Mouse (Mus musculus): ENCODE results near the gene Exoc6.
"Not testable (repeated sequence)": the region's sequence is repeated elsewhere in the genome, so short reads cannot be mapped to it uniquely, and the experiment has no call there.

The Exoc6 gene

DNA sequence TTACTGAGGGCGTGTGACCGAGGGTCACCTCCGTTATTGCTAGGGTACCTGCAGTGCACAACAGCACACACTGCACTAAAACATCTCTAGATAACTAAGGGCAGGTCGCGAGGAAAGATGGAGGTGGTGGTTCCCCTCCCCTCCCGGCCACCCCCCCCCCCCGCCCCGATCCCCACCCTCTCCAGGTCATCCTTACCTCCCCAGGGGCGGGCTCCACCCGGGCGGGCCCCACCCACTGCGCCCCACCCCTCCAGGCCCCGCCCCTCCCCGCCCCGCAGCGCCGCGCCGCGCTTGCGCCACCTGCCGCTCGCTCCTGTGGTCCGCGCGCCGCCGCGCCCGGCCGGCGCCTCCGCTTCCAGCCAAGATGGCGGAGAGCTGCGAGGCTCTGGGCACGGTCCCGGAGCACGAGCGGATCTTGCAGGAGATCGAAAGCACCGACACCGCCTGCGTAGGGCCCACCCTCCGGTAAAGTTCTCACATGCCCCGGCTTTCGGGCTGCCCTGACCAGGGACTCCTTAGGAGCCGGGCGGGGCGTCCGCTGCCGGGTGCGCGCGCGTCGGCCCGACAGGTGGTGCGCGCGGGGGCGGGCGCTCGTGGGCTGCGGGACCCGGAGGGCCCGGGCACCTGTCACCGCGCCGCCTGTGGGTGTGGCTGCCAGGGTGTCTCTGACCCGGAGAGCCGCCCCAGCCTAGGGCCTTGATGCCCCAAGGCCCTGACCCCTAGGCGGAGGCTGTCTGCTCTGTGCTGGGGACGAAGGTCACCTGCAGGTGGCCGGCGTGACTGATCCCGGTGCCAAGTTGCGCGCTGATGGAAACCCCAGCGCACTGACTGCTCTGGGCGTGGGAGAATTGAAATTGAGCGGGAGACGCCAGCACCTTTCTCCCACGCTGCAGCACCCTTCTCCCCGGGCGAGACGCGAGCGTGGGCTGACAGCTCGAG, at the start of gene Exoc6:
TSS of gene Exoc6 (plus strand) at position 318 of the 939 bp plus-strand sequence.
- peak; percentile 68 for DNase-seq (ENCODE audit: low spot score)

DNA sequence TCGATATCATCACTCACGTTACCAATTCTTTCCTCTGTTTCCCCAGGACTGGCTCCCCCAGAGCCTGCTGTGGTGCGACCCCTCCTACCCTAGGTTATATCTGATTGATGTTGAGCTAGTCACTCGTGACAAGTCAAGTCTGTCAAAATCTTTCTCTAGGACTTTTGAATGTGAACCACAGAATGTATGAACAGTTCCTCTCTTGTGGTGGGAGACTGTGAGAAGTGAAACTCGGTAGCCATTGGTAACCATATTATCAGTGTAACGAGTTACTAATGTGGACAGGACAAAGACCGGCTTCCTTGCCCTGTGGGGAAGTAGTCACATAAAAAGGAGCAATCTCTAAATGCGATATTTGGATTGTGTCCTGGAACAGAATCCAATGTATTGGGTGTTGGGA, 47.2 kb upstream of the Exoc6 start:
- no peak for DNase-seq (ENCODE audit: low spot score)

DNA sequence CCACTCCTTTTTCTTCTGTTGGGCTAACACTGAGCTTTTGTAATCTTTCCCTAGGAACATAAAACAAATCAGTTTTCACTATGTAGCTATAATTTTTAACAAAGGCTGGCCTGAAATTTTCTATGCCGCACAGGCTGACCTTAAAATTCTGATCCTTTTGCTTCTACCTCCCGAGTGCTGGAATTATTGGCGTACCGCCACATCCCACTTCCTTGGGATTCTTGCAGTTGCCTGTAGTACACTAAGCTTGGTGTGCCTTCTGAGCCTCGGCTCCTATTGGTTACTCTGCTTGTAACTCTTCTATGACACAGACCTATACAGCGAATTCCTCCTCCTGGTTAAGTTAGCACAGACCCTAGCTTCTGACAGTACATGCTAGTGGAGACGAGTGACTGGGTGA, 44.2 kb upstream of the Exoc6 start:
- no peak for DNase-seq (ENCODE audit: low spot score)

DNA sequence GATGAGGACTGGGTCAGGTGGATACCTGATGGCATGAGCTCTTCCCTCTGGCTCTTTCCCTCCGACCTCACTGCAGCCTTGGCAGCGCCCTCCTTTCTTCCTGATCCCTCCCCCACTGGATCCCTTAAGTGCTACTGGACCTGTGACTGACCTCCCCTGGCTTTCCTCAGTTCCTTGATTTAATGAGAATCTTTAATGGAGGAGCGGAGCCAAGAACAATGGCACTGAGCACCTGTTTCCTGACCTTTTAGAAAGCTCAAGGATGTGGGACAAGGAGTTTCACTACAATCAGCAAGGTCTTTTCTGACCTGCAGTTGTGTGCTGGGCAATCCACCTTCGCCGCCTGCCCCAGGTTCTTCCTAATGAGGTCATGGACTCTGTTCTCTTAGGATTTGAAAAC, 43.6 kb upstream of the Exoc6 start:
- no peak for DNase-seq (ENCODE audit: low spot score)

DNA sequence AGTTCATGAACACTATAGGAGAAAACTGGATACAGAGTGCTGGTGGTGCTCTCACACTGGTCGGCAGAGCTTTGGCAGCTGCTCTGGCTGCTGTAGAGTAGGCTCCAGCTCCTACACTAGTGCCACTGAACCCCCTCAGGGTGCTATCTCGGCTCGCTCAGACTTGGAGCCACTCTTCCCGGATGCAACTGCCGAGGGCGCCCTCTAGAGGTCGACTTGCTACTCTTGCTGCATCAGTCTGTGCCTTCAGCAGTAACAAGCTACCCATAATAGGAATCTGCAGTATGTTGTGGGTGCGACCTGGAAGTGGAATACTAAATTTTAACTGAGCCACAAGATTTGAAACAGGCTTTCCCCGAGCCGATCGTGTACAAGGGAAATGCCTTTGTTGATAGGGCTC, 40.5 kb upstream of the Exoc6 start:
- DNase-seq (ENCODE audit: low spot score) = peak; percentile 63

DNA sequence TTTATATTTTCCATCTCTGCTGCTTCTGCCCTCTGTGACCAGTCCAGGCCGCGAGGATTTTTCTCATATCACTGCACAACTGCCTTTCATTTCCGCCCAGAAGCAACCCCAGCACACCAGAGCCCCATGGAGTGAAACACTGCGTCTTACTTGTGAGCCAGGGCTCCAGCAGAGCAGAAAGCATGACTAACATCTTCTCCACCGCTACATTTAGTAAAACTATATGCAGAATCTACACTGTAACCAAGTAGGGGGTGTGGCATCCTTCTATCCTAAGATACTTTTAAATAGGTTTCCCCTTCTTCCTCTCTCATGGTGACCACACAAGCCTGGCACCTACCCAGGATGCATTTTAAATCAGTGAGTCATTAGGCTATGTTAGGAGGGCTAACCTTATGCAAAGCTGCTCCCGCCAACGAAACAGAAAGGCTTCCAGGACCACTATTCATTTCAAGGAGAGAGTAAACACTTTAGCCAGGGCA, 35.4 kb upstream of the Exoc6 start:
- DNase-seq (ENCODE audit: low spot score) = no peak

DNA sequence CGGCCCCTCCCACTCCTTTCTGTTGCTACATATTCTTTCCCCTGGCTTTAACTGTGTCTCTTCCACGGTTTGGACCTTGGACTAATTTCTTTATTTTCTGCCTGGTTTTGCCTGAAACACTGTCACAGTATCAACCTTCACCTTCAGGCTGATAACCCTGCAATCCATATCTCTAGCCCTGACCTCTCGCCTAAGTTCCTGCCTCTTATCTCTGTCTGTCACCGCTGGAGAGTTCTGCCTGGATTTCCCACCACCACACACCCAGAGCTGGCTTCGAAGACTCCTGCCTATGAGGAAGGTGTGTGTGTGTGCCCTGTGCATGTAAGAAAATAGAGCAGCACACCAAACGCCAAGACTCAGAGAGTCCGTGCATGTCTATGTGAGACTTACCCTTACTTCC, 32.8 kb upstream of the Exoc6 start:
- DNase-seq (ENCODE audit: low spot score) = no peak

DNA sequence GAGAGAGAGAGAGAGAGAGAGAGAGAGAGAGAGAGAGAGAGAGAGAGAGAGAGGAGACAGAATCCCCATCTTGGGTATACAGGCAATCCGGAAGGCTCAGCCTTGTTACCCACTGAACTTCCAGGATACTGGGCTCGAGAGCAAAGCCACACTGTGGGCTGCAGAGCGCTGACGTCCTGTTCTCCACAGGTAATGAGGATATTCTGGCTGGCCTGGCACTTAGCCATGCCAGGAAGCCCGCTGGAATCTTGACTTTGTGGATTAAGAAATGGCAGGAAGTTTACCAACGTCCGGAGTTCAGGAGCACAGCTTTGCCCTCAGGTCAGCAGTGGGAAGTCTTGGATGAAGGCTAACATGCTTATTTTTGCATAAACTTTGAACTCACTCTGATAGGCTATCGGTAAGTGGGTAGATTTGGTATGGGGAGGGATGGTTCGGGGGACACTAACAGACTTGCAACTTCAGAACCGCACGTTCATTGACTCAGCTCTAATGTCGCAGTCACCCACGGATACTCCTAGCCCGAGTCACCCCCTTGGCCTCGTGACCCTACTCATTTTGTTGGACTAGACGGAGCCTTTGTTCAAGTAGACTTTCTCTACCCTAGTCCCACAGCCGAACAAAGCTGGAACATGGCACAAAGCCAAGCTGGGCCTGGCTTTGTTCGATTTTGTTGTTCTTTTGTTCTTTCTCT, 29.3 kb upstream of the Exoc6 start:
- DNase-seq (ENCODE audit: low spot score) = no peak

DNA sequence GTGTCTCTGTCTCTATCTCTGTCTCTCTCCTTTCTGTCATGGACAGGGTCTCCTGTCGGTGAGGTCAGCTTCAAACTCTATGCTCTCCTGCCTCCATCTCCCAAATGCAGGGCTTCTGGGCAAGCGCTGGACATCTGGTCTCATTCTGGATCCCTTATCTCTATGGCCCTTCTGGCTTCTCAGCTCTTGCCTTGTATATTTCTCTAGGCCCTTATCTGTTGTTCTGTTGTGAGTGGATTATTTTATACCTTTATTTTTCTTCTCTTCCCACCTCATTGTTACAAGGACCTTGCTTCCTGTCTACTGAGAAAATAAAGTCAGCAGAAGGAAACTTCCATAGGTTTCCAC, 28.8 kb upstream of the Exoc6 start:
- DNase-seq (ENCODE audit: low spot score) = no peak

DNA sequence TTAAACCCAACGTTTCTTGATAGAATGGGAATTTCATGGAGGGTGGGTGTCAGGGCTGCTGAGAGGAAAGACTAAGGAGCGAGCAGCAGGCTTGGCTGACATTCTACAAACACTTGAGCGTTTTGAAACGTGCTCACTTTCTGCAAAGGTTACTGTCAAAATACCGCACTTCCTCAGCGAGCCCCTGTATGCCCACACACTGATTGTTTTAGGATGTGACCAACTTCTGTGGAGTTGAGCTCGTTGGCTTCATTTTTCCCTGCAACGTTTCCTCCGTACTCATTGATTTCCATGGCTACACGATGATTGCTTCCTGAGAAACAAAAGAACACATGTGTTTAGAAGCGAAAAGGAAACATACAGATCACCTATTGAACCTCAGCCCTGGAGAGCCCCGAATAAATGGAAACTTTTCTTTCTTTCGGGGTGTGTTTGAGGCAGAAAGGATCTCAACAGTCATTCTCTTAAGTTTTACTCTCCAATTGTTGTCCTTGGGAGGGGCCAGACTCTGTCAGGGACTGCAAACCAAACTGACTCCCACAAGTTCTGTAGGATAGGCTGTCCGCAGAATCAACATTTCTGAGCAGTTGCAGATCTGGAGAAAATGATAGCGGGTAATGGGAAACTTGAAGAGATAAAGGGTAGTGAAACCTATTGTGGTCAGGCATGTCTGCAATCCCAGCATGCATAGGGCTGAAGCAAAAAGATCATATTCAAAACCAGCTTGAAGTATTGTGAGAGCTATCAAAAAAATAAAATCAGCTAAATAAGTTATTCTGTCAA, 26.7 kb upstream of the Exoc6 start:
- DNase-seq (ENCODE audit: low spot score) = no peak

DNA sequence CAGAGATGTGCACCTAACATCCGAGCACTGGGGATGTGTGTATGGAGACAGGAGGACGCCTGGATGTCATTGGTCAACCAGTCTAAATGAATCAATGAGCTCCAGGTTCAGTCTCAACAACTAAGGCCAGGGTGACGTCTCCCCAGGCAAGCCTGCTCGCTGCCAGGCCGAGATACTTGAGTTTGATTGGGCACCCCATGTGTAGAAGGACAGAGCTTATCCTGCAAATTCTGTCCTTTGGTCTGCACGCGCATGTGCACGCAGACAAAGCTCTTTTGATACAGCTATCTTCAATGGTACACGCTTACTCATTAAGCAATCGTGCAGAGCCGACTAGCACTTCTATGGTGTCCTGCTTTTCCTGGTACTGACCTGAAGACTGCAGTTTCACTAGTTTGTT, 24.3 kb upstream of the Exoc6 start:
- DNase-seq (ENCODE audit: low spot score) = no peak

DNA sequence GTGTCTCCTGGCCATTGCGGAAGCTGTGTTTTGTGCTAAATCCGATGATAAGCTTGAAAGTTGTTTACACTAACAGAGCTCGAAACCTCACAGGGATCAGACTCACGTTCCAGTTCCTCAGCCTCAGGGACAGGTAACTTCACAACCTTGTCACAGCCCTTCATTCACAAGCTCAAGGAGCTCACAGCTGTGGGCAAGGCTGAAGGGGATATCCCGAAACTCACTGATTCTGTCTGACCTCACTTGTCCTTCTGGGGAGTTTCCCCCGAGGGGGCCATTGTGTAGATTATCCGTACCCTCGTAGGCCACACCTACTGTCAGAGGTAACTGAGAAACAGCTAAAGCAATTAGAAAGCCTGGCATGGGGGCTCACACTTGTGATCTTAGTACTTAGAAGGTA, 23.4 kb upstream of the Exoc6 start:
- DNase-seq (ENCODE audit: low spot score) = no peak

DNA sequence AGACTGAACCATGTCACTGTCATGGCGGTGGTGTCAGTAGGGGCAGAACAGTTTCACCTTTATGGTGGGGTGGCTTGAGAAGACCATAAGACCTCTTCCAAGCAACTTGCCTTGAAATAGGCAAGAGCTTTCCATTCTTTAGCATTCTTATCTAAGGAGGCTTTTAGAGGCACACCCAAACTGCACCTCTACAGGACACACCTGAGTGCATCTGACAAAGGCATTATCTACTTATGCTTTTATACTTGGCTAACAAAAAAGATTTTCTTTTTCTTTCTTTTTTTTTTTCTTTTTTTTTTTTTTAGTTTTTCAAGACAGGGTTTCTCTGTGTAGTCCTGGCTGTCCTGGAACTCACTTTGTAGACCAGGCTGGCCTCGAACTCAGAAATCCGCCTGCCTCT, 22.5 kb upstream of the Exoc6 start:
- DNase-seq (ENCODE audit: low spot score) = not testable (repeated sequence)

DNA sequence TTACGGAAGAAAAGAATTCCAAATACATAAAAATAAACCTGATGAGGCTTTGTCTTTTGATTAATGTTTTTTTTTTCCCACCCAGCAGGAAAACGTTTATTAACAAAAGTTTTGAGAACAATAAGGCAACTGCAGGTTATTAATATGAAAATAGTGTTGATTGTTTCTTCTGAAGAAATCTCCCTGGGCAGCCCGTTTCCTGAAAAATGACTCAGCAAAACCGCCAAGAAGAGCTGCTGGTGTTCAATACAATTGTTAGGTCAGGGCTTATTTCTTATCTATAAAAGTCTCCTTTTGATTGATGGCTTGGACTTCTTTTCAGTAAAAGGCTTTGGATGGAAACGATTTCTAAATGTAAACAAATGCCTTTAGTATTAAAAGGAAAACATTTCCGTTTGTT, 21.6 kb upstream of the Exoc6 start:
- DNase-seq (ENCODE audit: low spot score) = no peak

DNA sequence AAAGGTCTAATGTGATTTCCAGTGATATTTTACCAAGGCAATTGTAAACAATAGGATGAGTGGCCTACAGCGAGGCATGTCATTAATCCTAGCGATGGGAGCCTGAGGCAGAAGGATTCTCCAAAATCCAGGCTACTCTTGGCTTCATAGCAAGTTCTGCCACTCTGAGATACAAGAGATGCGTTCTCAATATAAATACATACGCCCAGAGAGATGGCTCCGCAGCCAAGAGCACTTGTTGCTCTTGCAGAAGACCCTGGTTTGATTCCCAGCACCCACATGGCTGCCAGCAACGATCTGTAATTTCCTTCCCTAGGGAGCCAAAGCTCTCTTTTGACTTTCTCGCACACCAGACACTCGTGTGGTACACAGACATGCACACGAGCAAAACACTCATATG, 20.9 kb upstream of the Exoc6 start:
- DNase-seq (ENCODE audit: low spot score) = no peak

DNA sequence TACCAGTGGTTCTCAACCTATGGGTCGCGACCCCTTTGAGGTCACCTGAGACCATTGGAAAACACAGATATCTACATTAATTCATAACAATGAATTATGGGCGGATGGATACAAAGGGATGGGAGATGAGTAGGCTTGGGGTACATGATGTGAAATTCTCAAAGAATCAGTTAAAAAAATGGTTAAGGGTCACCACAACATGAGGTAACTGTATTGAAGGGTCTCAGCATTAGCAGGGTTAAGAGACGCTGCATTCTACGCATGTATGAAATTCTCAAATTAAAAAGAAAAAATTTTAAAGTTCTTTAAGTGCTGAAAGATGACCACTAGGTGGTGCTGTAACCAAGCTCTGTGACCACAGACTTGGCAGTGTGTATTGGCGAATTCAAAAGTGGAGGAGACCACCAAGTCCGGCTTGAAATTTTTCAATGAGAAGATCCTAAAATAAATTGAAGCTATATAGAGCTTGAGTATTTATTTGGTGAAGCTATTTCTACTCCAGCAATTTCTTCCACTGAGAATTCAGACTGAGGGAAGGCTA, 20.2 kb upstream of the Exoc6 start:
- peak; percentile 27 for DNase-seq (ENCODE audit: low spot score)

DNA sequence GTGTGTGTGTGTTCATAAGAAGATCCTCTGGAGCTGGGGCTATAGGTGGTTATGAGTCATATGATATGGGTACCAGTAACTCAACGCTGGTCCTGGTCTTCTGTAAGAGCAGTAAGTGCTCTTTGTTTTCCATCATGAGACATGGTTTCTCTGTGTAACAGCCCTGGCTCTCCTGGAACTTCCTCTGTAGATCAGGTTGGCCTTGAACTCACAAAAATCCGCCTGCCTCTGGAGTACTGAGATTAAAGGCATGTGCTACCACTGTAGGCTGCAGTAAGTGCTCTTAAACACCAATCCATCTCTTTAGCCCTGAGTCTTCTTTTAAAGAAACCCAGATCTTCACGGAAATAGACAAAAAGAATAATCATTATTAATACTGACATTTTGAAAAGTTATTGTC, 19.6 kb upstream of the Exoc6 start:
- DNase-seq (ENCODE audit: low spot score) = no peak

DNA sequence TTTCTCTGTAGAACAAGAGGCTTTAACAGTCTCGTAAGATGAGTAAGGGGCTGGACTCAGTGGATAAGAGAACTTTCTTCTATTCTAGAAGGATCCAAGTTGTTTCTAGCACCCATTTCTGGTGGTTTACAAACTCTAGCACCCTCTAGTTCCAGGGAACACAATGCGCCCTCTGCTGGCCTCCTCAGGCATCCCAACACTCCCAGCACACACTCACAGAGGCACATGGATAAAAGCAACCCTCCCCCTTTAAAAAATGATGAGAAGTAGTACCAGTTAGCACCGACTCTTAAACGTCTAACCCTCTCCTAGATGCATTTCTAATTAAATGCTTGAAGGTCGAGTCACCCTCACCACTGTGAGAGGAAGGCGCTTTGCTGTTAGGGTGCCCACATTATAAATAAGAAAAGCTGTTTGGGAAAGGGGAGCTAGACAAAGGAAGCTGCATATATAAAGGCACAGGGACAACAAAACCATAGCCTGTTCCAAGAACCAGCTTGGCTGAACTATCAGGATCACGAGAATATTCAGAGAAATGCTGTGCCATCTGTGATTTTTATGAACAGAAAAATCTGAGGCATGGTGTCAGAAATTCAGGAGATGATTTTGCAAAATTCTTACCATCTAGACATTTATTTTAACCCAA, 18.9 kb upstream of the Exoc6 start:
- no peak for DNase-seq (ENCODE audit: low spot score)

DNA sequence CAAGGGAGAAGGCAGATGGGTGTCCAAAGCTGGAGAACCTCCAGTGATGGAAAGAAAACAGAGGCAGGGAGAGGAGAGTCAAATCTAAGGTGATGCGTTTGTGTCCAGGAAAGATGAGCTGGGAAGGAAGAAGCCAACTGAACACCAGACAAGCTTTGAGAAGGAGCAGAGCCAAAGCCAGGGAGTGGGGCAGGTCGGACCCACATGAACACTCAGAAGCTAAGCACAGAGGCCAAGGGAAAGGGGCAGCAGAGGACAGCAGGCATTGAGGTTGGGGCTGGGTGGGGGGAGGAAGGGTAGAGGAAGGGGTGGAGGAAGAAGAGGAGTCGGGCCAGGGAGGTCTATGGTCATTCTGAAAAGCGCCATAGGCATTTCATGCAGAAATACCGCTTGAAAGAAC, 17.0 kb upstream of the Exoc6 start:
- DNase-seq (ENCODE audit: low spot score) = no peak

DNA sequence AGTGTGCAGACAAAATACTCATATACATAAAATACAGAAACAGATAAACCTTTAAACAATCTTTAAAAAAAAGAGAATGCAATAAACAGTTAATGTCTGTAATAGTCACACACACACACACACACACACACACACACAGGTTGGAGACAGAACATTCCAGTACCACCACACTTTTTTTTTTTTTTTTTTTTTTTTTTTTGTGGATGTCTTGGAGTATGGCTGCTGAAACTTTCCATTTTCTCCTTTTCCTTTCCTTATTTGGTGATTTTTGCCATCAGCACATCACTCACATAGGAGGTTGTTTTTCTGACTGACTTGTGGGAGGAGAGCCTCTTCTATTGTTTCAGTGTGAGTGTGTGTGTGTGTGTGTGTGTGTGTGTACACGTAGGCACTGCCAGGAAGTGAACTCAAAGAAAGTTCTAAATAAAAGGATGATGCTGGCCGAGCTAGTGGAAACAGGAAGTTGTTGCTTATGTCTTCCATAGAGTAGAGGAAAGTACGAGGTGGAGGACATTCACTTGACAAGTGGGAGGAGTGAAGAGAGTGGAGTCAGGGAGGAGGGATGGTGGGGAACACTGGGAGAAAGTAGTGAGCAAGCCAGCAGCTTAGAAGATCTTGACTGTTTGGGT, 15.4 kb upstream of the Exoc6 start:
- no peak for DNase-seq (ENCODE audit: low spot score)

DNA sequence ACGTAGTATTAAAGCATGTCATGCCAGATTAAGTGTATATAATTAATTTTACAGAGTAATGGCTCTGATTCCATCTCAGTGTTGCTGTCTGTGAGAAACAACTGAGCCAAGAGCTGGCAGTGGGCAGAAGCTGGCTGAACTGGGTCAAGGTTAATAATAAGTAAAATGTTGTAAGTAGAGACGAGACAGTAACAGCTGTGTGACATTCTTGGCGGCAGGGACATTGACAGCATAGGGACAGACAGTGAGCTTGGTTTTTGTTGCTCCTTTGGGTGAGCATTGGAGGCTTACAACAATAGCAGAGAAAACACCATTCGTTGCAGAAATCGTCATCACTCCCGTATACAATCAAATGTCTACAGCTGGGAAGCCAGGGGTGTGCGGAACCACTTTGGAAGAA, 13.8 kb upstream of the Exoc6 start:
- no peak for DNase-seq (ENCODE audit: low spot score)

Measured in ovary, postnatal 14 days (tissue).